Mouse (Mus musculus): ENCODE measurements around the gene Sp2. TPM values are rescaled to one million over a fixed set of nuclear protein-coding genes. Genes with fewer than 3 reads are reported as not detected.

The Sp2 gene
- polyA plus RNA-seq, 1 experiment, result 13.9 TPM

DNA sequence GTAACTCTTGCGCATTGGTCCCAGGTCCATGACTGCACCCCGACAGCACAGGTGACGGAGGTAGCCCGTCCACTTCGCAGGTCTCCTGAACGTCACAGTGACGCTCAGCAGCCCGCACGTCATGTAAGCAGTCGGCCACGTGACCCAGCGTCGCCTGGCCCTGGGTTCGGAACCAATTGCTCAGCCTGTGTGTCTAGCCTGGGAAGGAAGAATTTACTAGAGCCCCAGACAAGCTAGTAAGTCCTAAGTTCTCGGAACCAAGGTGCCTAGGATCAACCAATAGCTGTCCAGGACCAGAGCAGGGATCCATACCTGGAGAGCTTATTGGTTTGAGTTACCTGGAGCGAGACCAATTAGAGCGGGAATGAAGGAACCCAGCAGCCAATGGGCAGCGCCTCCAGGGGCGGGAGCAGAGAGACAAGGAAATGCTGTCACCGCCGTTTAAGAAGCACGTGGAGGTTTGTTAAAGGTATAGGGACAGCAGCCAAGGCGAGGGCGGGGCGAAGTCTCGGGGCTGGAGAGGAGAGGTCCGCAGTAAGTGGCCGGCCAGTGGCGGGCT lies 38.9 kb downstream of the Sp2 start, which contains the start of gene Pnpo:
Pnpo (minus strand) TSS at position 241 of the 559 bp plus-strand sequence.
- H3K79me2 ChIP-seq (ENCODE audit: control insufficient read depth, insufficient read depth), result no peaks in the 10 kb centered on the region
- no peaks in the 10 kb centered on the region for H3K36me3 ChIP-seq (ENCODE audit: control insufficient read depth, insufficient read depth)
- H3K79me3 ChIP-seq (ENCODE audit: low read depth), result no peaks in the 10 kb centered on the region
- peak within 1 kb of the TSS; percentile 67 for H3ac ChIP-seq (ENCODE audit: control insufficient read depth, insufficient read length, low read depth)
- peak within 1 kb of the TSS; percentile 29 for H3K4me3 ChIP-seq (ENCODE audit: insufficient read depth, poor library complexity, severe bottlenecking)
- H3K27me3 ChIP-seq (ENCODE audit: control insufficient read depth, insufficient read depth, insufficient read length), result no peaks in the 10 kb centered on the region
- TF ChIP-seq MYOD1 (IDR thresholded peaks at IDR 0.05; ENCODE audit: control insufficient read depth, insufficient read length, low read depth) (no peak), MAX (IDR thresholded peaks at IDR 0.05) (peak; percentile 96), USF1 (IDR thresholded peaks at IDR 0.05; ENCODE audit: low read depth) (peak; percentile 84)

DNA sequence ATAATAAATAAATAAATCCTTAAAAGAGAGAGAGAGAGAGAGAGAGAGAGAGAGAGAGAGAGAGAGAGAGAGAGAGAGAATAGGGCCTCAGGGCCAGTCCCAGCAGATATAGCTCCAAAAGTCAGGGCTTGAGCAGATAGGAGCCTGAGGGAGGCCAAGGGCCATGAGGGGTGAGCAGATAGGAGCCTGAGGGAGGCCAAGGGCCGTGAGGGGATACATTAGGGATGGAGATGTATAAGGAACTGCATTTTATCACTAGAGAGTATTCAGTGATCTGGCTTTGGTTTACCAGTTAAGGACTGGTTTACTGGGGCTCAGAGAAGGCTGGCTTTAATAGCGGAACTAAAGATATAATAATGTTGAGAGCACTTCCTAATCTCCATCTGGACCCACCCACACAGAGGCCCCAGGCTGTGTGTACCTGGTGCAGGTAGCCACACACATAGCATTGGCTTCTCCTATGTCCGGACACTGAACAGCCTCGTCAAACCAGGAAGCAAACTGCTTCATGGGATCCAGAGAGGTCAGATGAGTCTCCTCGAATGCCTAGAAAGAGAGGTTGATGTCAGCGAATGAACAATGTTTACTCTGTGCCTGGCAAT lies 40.7 kb downstream of the Sp2 start:
- TF ChIP-seq MAX (IDR thresholded peaks at IDR 0.05) (no peak), MYOD1 (IDR thresholded peaks at IDR 0.05; ENCODE audit: control insufficient read depth, insufficient read length, low read depth) (no peak), CEBPB (IDR thresholded peaks at IDR 0.05; ENCODE audit: low read depth) (no peak)
- Histone ChIP-seq H3K4me3 (ENCODE audit: insufficient read depth, poor library complexity, severe bottlenecking) (no peak overlapping the region), H3K79me2 (ENCODE audit: control insufficient read depth, insufficient read depth) (no peaks in the 10 kb centered on the region), H3K36me3 (ENCODE audit: control insufficient read depth, insufficient read depth) (no peaks in the 10 kb centered on the region), H3ac (ENCODE audit: control insufficient read depth, insufficient read length, low read depth) (no peak overlapping the region), H3K79me3 (ENCODE audit: low read depth) (no peaks in the 10 kb centered on the region), H3K27me3 (ENCODE audit: control insufficient read depth, insufficient read depth, insufficient read length) (no peaks in the 10 kb centered on the region)

DNA sequence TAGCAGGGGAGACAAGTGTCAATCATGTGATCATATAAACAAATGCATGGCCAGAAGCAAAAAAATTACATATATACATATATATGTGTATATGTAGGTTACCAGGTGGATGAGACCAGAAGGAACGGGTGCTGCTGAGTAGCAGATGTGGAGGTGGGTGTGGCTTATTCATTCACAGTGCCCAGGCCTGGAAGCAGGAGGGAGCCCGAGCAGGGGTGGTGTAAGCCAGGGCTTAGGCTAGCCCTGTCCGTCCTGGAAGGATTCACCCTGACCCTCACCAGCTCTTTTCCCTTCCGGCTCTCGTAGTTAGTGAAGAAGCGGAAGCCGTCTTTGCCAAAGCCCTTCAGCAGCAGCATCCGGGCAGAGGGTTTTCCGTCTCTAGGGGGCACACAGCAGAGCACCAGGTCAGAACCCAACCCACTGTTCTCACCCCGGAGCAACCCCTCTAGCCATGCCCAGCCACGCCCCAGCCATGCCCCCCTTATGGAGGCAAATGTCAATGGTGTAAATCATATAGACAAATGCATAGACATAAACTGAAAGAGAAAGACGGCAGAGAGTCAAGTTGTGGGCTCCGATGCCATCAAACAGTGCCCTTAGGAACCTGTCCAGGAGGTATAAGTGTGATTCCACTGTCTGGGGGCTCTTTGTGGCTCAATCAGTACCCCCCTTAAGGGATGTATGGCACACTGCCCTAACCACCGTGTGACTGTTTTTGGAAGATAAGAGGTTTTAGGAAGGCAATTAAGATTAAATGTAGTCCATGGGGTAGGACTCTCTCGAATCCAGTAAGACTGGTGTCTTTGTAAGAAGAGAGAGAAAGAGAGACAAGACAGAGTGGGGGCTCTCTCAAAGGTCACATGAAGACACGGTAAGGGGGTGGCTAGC lies 41.9 kb downstream of the Sp2 start:
- H3K79me3 ChIP-seq (ENCODE audit: low read depth), result no peaks in the 10 kb centered on the region
- no peaks in the 10 kb centered on the region for H3K27me3 ChIP-seq (ENCODE audit: control insufficient read depth, insufficient read depth, insufficient read length)
- no peaks in the 10 kb centered on the region for H3K79me2 ChIP-seq (ENCODE audit: control insufficient read depth, insufficient read depth)
- H3K36me3 ChIP-seq (ENCODE audit: control insufficient read depth, insufficient read depth), result no peaks in the 10 kb centered on the region
- no peak overlapping the region for H3ac ChIP-seq (ENCODE audit: control insufficient read depth, insufficient read length, low read depth)
- TF ChIP-seq MAX (IDR thresholded peaks at IDR 0.05) (no peak), MYOD1 (IDR thresholded peaks at IDR 0.05; ENCODE audit: control insufficient read depth, insufficient read length, low read depth) (no peak), USF1 (IDR thresholded peaks at IDR 0.05; ENCODE audit: low read depth) (no peak), CEBPB (IDR thresholded peaks at IDR 0.05; ENCODE audit: low read depth) (no peak), FOSL1 (IDR thresholded peaks at IDR 0.05; ENCODE audit: insufficient read depth, low read length, poor library complexity, severe bottlenecking) (no peak), CTCF (IDR thresholded peaks at IDR 0.05; ENCODE audit: control insufficient read depth, insufficient read depth, insufficient read length) (no peak), MYOG (IDR thresholded peaks at IDR 0.05; ENCODE audit: control insufficient read depth, extremely low read depth, insufficient read length) (no peak)
- H3K4me3 ChIP-seq (ENCODE audit: insufficient read depth, poor library complexity, severe bottlenecking), result no peak overlapping the region

DNA sequence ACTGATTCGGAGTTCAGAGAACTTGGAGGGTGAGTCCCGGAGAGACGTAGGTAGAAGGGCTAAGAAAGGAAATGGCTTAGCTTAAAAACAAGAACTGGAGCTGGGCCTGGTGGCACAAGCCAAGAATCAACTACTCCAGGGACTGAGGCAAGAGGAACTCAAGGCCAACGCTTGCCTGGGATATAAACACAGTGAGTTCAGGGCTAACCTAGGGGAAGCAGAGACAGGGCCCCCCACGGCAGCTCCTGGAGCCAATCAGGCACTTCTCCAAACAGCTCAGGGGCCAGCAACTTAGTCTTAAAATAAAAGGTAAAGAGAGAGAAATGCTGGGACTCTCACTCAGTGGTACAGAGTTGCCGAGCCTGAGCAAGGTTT lies 44.3 kb downstream of the Sp2 start:
- TF ChIP-seq CTCF (IDR thresholded peaks at IDR 0.05; ENCODE audit: control insufficient read depth, insufficient read depth, insufficient read length) (no peak), FOSL1 (IDR thresholded peaks at IDR 0.05; ENCODE audit: insufficient read depth, low read length, poor library complexity, severe bottlenecking) (no peak), USF1 (IDR thresholded peaks at IDR 0.05; ENCODE audit: low read depth) (no peak), MYOG (IDR thresholded peaks at IDR 0.05; ENCODE audit: control insufficient read depth, extremely low read depth, insufficient read length) (no peak), MAX (IDR thresholded peaks at IDR 0.05) (no peak), MYOD1 (IDR thresholded peaks at IDR 0.05; ENCODE audit: control insufficient read depth, insufficient read length, low read depth) (no peak), CEBPB (IDR thresholded peaks at IDR 0.05; ENCODE audit: low read depth) (no peak)
- Histone ChIP-seq H3K79me3 (ENCODE audit: low read depth) (no peaks in the 10 kb centered on the region), H3K4me3 (ENCODE audit: insufficient read depth, poor library complexity, severe bottlenecking) (no peak overlapping the region), H3K27me3 (ENCODE audit: control insufficient read depth, insufficient read depth, insufficient read length) (no peaks in the 10 kb centered on the region), H3K79me2 (ENCODE audit: control insufficient read depth, insufficient read depth) (no peaks in the 10 kb centered on the region), H3ac (ENCODE audit: control insufficient read depth, insufficient read length, low read depth) (no peak overlapping the region), H3K36me3 (ENCODE audit: control insufficient read depth, insufficient read depth) (no peaks in the 10 kb centered on the region)

DNA sequence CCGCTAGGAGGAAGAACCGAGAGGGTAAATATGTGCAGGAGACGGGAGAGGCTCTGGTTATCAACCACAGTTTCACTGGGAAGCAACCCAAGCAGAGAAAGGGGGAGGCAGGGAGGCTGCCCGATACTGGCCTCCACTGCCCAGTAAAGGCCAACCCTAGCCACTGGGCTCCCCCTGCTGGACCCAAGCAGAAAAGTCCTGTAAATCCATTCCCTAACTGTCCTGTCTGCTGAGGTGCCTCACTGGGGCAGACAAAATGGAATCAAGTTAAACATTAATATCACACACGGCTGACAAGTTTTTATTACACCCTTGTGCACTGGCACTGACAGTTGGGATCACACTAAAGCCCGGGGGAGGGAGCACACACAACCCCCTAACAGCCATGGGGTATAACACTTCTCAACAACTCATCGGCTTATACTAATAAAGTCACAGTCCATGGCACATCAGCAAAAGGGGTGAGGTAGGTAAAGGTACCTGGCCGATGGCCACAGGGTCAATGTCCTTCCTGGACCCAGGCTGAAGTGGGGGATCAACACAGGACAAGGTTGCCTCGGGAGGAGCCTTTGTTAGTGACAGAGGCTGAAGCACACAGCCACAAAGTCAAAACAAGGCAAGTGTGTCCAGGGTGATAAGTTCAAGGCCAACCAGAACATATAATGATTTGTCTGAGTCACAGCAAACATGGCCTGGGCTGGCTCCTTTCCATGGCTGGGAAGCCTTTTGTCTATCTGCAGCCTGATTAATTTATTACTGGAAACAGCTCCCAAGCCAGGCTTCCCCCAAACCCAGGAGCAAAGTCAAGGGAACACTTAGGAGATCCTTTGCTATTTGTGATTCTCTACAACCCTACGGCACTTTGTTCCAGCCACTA lies 45.0 kb downstream of the Sp2 start:
- Histone ChIP-seq H3K36me3 (ENCODE audit: control insufficient read depth, insufficient read depth) (no peaks in the 10 kb centered on the region), H3K4me3 (ENCODE audit: insufficient read depth, poor library complexity, severe bottlenecking) (no peak overlapping the region), H3K79me3 (ENCODE audit: low read depth) (no peaks in the 10 kb centered on the region), H3K79me2 (ENCODE audit: control insufficient read depth, insufficient read depth) (no peaks in the 10 kb centered on the region), H3K27me3 (ENCODE audit: control insufficient read depth, insufficient read depth, insufficient read length) (no peaks in the 10 kb centered on the region), H3ac (ENCODE audit: control insufficient read depth, insufficient read length, low read depth) (no peak overlapping the region)
- TF ChIP-seq CTCF (IDR thresholded peaks at IDR 0.05; ENCODE audit: control insufficient read depth, insufficient read depth, insufficient read length) (peak; percentile 83), CEBPB (IDR thresholded peaks at IDR 0.05; ENCODE audit: low read depth) (no peak)

All from C2C12 (cell line).